Comparison of ENCODE assay signal across 23 mouse cellular contexts in the genomic region with DNA sequence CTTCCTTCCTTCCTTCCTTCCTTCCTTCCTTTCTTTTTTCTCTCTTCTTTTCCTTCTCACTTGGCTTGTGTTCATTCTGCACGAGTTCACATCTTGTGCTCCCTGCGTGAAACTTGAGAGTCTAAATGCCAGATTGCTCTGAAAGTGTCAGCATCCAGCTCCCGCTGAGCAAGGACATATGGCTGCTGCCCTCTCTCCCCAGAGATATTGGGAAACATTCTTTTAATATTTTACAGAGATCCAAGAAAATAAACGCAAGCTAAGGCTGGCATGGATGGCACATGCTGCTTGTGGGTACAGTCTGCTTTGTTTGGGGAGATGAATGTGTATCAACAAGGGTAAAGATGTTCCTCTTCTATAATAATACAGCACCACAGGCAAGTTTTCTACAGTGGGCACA. TPM values are rescaled to one million over a fixed set of nuclear protein-coding genes. Genes with fewer than 3 reads are reported as not detected.
DNase-seq lines count a peak whose midpoint lies in the region; ATAC-seq lines count a peak whose summit lies in the region.
"Had no signal": no experiment of that assay in that cellular context is flagged by ENCODE, and none has a peak within 500 bp of the region (broad histone marks: within the 10 kb centered on the region; RNA-seq: fewer than 3 reads in every experiment).

No protein-coding gene starts in this region.

- H3K4me1 ChIP-seq in forebrain, embryonic 16.5 days (replicated peaks; ENCODE audit: control insufficient read depth, insufficient read depth, low read length), result no peaks in the 10 kb centered on the region
- H3K4me1 ChIP-seq in forebrain, embryonic 10.5 days, result peaks cover 4% of the 10 kb centered on the region
- peaks cover 41% of the 10 kb centered on the region for H3K4me1 ChIP-seq in limb, embryonic 10.5 days

- 0 out of 2 replicates have a peak, but pooled peaks have one; percentile 8 for ATAC-seq in forebrain, embryonic 16.5 days

- no peaks in the 10 kb centered on the region for H3K27me3 ChIP-seq in forebrain, embryonic 16.5 days (replicated peaks; ENCODE audit: control insufficient read depth, insufficient read depth, low read length)
- no peaks in the 10 kb centered on the region for H3K27me3 ChIP-seq in forebrain, embryonic 10.5 days (ENCODE audit: poor library complexity, severe bottlenecking)
- H3K27me3 ChIP-seq in limb, embryonic 10.5 days (ENCODE audit: low read depth, poor library complexity, severe bottlenecking), result no peaks in the 10 kb centered on the region

- no peak overlapping the region for H3K4me2 ChIP-seq in forebrain, embryonic 16.5 days (ENCODE audit: low read length)
- H3K4me2 ChIP-seq: liver, embryonic 11.5 days; midbrain, embryonic 11.5 days had no signal

- H3K9ac ChIP-seq in forebrain, embryonic 16.5 days (replicated peaks; ENCODE audit: low read depth, low read length), result no peak overlapping the region

- intact Hi-C loops in left cerebral cortex, postnatal 4 days (cut with DNase I), result no loop called here
- intact Hi-C loops in left cerebral cortex, postnatal 10 days (cut with DNase I), result no loop called here

- DNase-seq in forebrain, embryonic 10.5 days (ENCODE audit: extremely low spot score, low spot score), result no peak
- DNase-seq in left cerebral cortex, postnatal 4 days, result peak; percentile 54
- DNase-seq in left cerebral cortex, postnatal 10 days (ENCODE audit: extremely low spot score in 1 of 2, low spot score in 2 of 2), result no peak
- DNase-seq in cerebellum, adult 9-11 months, result peak; percentile 89
- no peak for DNase-seq in limb, embryonic 10.5 days (ENCODE audit: low spot score)
- no peak for DNase-seq in T-cell, adult 2 months (ENCODE audit: low spot score)
- no peak for DNase-seq in ovary, postnatal 36 days (ENCODE audit: low spot score)
- DNase-seq: adrenal gland, adult 8-10 months; gastrocnemius, postnatal 14 days; kidney, adult 8-10 months; kidney, postnatal 36 days; lung, adult 2 months; right cerebral cortex, postnatal 4 days; thymus, postnatal 4 days had no signal

- H3K36me3 ChIP-seq in forebrain, embryonic 16.5 days (ENCODE audit: control insufficient read depth, insufficient read depth), result peaks cover 13% of the 10 kb centered on the region
- no peaks in the 10 kb centered on the region for H3K36me3 ChIP-seq in forebrain, embryonic 10.5 days (replicated peaks)
- peaks cover 14% of the 10 kb centered on the region for H3K36me3 ChIP-seq in limb, embryonic 10.5 days

- no peak overlapping the region for H3K27ac ChIP-seq in forebrain, embryonic 16.5 days (ENCODE audit: low read length)
- no peak overlapping the region for H3K27ac ChIP-seq in forebrain, embryonic 10.5 days
- H3K27ac ChIP-seq in limb, embryonic 10.5 days, result peak overlapping the region; percentile 66
- H3K27ac ChIP-seq: macrophage had no signal

- no peaks in the 10 kb centered on the region for H3K9me3 ChIP-seq in forebrain, embryonic 16.5 days (ENCODE audit: control insufficient read depth, low read length)
- no peaks in the 10 kb centered on the region for H3K9me3 ChIP-seq in forebrain, embryonic 10.5 days
- no peaks in the 10 kb centered on the region for H3K9me3 ChIP-seq in limb, embryonic 10.5 days (replicated peaks)

- H3K4me3 ChIP-seq in forebrain, embryonic 16.5 days (replicated peaks; ENCODE audit: low read length), result no peak overlapping the region
- H3K4me3 ChIP-seq in forebrain, embryonic 10.5 days, result no peak overlapping the region
- no peak overlapping the region for H3K4me3 ChIP-seq in limb, embryonic 10.5 days

- WGBS in forebrain, embryonic 16.5 days, result 46% methylated on average over 4 of the region's 4 CpGs
- 59% methylated on average over 4 of the region's 4 CpGs for WGBS in forebrain, embryonic 10.5 days
- WGBS in limb, embryonic 10.5 days, result 51% methylated on average over 4 of the region's 4 CpGs

RNA-seq across cellular contexts. Expression of a gene that starts 11.3 kb away (rescaled TPM):
- not detected in 2 replicates for polyA plus RNA-seq in forebrain, embryonic 16.5 days (2015; fragmentation: Nextera tagmentation; extraction: Ambion mirVana)
- polyA plus RNA-seq in forebrain, embryonic 10.5 days (2016; fragmentation: Nextera tagmentation; extraction: Ambion mirVana), result not detected in 2 replicates
- total RNA-seq in left cerebral cortex, postnatal 4 days (2021), result not detected
- total RNA-seq in left cerebral cortex, postnatal 10 days (2021), result not detected
- polyA plus RNA-seq in limb, embryonic 10.5 days (2016; fragmentation: Nextera tagmentation; extraction: Ambion mirVana), result not detected in 2 replicates
- total RNA-seq: adrenal gland, adult 8-10 months; gastrocnemius, postnatal 14 days; heart, adult 8-10 months; layer of hippocampus, postnatal 25 days; left cerebral cortex, postnatal 36 days had no signal
- polyA plus RNA-seq: heart, postnatal 0 days; liver, embryonic 11.5 days; lung, adult 2 months; macrophage; midbrain, embryonic 11.5 days; neural tube, embryonic 14.5 days had no signal

Comparison
In these comparisons a context has a peak if more than half of its experiments do, and no peak if none do; other contexts are left out.
1. DNase-seq: peak in left cerebral cortex, postnatal 4 days (single experiment) and cerebellum, adult 9-11 months (single experiment); none in forebrain, embryonic 10.5 days (single experiment), left cerebral cortex, postnatal 10 days (0 of 2), limb, embryonic 10.5 days (single experiment), T-cell, adult 2 months (single experiment) and ovary, postnatal 36 days (single experiment).